Mouse (Mus musculus) megakaryocyte progenitor cell, adult 5-6 weeks (primary cell): Measurements from ENCODE around the gene Mdh2. TPM values are rescaled to one million over a fixed set of nuclear protein-coding genes. Genes with fewer than 3 reads are reported as not detected.

ENCODE experiments used
- ATAC-seq: replicated peaks from 2 replicates; pipeline ENCODE4 v1.8.0; 2016; ENCODE audit warnings: mild to moderate bottlenecking, moderate TSS enrichment, inconsistent platforms; ENCODE audit not compliant: poor library complexity
- total RNA-seq, 2 experiments: library from RNA; stranded (forward) in 1 of 2; stranded (reverse) in 1 of 2; fragments of 157-497, 149-512 nt in 1 of 2; fragments of 200-1000 nt in 1 of 2; gene quantifications; 2 replicates each; pipeline versions ENCODE4 v1.2.3 to v1.2.4; 2015 to 2017

Mdh2 gene
- total RNA-seq (2015): 415 and 419 TPM in 2 replicates
- 185 and 192 TPM in 2 replicates for total RNA-seq (2017)

DNA sequence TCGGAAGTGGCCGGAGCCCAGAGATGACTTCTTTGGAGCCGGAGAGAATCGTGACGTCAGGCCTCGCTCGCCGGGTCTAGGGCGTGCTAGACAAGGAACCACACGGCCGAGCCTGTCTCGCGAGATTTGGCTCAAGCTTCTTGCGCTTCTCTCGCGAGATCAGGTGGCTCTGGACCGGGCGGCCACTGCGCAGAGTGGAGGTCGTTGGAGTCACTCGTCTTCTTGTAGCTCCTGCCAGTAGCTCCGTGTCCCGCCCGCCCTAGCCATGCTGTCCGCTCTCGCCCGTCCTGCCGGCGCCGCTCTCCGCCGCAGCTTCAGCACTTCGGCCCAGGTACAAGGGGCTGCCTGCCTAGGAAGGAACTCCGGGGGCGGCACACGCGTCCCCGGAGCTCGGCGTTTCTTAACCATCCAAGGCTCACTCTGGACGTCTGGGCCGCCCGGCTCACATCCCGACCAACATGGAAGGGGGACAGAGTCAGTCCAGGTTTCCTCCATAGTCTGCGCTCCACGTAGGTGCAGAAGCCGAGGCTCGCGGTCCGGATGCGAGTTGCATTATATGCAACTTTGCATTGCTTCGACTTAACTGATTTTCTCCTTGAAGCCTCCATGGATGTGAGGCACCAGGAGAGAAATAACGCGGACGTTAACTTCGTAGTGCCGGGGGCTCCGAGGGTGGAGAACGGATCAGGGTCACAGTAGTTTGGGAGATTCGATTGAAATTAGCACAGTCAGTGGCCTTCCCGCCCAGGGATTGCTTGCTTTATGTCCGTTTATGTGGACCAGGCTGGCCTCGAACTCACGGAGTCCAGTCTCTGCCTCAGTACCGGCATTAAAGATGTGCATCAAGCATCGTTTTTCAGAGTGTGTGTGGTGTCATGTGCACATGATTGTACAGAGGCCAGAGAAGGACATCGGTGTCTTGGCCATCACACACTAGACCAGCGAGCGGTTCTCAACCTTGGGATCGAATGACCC lies at the start of gene Mdh2:
TSS of gene Mdh2 (plus strand) at position 10 of the 975 bp plus-strand sequence.
- peak; percentile 89 for ATAC-seq

DNA sequence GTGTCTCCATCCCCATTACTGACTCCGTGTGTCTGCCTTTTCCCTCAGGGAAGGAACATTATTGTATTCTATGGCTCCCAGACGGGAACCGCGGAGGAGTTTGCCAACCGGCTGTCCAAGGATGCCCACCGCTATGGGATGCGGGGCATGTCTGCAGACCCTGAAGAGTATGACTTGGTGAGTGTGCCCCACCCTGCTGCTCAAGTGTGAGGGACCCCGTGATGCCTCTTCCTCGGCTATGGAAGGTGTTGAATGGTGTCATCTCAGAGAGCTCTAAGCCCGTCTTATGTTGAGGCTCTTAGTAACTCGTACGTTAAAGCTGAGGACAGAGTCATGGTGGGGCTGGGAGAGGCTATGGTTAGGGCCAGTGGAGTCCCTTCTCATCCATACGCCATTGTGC lies 48.9 kb upstream of the Mdh2 start:
- no peak for ATAC-seq

DNA sequence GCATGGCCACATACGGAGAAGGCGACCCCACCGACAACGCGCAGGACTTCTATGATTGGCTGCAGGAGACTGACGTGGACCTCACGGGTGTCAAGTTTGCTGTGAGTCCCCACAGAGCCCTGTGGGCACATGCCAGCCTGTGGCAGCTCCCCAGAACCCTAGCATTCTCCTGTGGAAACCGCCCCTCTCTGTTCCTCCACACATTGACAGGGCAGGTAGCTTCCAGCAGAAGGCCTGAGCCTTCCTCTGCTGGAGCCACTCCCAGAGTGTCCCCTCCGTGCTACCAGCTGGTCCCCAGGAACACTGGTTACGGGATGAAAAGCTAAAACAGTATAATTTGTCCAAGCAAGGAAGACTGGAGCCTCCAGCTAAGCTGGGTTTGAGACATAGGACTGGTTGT lies 48.0 kb upstream of the Mdh2 start:
- no peak for ATAC-seq

DNA sequence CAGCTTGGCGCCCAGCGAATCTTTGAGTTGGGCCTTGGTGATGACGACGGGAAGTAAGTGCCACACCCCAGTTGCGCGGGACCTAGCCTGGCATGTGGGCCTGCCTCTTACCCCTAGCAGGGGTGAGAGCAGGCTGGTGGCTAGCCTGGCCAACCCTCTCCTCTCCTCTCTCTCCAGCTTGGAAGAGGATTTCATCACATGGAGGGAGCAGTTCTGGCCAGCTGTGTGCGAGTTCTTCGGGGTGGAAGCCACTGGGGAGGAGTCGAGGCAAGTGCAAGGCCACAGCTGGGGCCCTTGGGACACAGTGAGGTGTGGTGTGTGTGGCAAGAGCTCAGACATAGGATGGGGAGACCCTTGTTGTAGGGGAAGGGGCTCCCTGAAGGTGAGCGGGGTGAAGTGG lies 47.4 kb upstream of the Mdh2 start:
- no peak for ATAC-seq

DNA sequence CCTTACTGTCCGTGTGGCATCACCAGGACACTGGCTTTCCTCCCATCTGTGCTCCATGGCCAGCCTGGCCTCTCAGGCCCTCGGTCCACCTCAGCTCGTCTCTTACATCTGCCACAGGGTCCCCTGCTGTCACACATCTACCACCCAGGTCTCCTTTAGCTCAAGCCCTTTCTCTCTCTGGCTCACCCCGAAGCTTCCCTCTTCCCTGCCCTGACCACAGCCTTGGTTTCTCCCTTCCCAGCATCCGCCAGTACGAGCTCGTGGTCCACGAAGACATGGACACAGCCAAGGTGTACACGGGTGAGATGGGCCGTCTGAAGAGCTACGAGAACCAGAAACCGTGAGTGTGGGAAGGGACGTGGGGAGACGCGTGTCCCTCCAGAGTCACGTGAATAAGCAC lies 47.0 kb upstream of the Mdh2 start:
- ATAC-seq: no peak

DNA sequence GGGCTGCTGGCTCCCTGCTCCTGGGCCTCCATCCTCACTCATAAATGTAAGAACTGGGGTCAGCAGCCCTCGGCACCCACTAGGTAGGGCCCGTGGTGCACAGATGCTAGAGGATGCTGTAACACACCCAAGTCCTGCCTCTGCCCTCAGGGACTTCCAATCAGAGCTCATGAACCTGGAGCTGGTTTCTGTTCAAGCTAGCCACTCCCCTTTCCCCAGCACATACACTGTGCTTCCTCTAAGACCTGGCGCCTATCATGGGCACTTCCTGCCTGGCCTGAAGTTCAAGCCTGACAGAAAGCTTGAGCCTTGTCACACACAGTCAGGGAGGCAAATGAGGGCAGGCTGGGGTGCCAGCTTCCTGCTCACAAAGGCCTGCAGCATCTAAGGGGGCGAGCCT lies 45.2 kb upstream of the Mdh2 start:
- no peak for ATAC-seq

DNA sequence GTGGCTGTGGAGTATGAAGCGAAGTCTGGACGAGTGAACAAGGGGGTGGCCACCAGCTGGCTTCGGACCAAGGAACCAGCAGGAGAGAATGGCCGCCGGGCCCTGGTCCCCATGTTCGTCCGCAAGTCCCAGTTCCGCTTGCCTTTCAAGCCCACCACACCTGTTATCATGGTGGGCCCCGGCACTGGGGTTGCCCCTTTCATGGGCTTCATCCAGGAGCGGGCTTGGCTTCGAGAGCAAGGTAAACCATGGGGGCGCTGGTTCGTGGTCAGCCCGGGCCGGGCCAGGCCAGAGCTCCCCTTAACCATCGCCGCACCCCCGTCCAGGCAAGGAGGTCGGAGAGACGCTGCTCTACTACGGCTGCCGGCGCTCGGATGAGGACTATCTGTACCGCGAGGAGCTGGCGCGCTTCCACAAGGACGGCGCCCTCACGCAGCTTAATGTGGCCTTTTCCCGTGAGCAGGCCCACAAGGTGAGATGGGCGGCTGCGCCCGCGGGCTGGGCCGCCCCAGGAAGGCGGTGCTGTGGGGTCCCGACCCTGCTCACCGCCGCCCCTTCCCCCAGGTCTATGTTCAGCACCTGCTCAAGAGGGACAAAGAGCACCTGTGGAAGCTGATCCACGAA lies 44.1 kb upstream of the Mdh2 start:
- ATAC-seq: no peak

DNA sequence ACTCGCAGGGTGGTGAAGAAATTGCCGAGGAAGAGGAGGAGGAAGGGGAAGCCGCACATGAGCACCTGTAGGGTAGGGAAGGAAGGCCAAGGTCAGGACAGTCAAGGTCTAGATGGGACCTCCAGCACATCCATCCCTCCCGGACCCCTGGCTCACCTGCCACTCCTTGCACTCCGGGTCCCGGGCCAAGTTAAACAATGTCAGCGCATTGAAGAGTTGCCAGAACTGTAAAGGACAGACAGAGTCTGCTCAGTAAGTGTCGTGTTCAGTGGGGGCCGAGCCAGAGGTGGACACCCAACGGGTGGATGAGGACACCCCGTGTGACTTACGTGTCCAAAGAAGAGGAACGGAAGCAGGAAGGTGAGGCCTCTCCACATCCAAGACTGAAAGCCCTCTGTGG lies 42.5 kb upstream of the Mdh2 start:
- no peak for ATAC-seq

DNA sequence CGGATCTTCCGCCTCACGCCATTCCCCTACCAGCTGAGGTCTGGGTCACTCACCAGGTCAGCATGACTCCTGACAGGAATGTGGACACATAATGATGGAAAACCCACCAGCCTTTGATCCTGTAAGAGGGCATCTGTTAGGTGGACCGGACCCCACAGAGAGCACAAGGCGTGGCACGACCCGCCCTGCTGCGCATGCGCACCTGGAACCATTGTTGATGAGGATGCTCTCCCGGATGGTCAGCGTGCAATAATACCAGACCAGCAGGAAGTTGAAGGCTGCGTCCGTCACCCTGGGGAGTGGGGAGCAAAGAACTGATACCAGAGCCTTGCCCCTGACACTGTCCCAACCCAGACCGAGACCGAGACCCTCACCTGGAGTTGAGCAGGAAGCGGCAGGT lies 41.7 kb upstream of the Mdh2 start:
- ATAC-seq: no peak

DNA sequence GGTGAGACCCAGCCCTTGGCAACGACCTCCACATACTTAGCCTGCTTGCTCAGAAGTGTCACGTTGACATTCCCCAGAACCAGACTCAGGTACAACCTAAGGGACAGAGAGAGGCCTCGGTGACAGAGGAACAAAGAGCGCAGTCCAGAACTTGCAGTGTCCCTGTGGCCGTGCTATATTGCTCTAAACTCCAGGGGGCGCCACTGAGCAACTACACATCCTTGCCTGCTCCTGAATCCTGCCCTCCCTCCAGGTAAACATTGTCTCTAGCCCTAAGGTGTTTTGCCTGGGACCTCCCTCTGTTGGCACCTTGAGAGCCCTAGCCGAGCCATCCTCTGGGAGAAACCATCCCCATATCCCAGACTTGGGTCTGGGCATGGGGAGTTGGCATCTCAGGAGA lies 41.1 kb upstream of the Mdh2 start:
- ATAC-seq: peak; percentile 51; the same call in 1 of the 2 replicates

DNA sequence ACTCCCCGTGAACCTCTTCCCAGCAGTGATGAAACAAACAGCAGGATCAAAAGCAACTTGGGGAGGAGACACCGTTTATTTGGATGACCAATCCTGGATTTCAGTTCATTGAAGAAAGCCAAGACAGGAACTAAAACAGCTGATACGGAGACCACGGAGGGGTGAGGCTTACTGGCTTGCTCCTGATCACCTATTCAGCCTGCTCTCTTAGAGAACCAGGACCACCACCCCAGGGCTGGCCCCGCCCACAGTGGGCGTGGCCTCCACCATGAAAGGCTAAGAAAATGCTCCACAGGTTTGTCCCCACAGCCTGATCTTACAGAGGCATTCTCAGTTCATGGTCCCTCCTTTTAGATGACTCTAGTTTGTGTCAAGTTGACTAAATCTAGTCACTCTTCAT lies 40.0 kb upstream of the Mdh2 start:
- ATAC-seq: no peak

DNA sequence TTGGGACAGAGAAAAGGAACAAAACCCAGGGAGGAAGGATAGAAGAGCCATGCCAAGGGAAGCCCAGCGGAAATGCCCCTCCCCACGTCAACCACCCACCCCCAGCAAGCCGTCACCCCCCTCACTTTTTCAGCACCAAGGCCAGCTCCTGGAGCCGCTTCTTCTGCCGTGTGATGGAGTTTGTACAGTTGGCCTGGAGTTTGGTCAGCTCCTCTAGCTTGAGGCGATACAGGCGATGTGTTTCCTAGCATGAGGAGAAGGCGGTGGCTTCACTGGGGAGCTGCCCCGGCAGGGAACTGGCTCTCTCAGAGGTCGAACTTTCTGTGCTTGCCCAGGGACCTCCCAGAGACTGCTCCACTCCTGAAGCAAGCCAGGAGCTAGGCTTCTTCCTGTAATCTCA lies 36.1 kb upstream of the Mdh2 start:
- ATAC-seq: no peak

DNA sequence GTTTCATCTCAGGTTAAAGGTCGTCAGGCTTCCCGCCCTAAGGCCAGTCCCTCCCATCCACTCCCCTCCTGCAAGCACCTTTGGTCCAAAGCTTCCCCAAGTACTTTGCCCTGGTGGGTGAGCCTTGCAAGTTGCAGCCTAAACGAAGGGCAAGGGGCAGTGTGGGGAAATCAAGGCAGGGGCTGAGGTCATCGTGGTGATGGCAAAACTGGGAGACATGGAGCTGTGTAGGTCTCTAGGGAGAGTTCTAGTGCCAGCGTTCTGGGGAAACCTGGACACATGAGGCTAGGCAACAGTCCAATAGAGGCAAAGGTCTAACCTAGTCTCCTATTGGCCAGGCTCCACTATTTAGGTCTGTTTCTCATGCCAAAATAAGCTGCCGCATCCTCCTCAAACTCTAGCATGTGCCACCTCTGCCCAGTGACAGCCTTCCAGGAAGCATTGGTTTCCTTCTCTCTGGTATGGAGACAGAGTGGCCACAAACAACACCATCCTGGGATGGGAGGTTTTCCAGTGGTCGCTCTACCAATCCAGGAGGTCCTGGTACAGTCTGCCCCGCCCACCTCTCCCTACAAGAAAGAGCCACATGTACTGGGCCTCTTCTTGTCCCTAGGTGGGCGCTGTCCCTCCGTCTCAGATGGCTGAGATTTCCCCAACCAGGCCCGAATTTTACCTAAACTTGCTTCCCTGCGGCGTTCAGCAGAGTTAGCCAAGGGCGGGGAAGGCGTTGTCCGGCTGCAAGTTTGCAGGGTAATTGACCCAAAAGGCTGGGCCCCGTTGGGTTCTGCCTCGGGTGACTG lies 35.1 kb upstream of the Mdh2 start:
- ATAC-seq: 0 out of 2 replicates have a peak, but pooled peaks have one; percentile 3

DNA sequence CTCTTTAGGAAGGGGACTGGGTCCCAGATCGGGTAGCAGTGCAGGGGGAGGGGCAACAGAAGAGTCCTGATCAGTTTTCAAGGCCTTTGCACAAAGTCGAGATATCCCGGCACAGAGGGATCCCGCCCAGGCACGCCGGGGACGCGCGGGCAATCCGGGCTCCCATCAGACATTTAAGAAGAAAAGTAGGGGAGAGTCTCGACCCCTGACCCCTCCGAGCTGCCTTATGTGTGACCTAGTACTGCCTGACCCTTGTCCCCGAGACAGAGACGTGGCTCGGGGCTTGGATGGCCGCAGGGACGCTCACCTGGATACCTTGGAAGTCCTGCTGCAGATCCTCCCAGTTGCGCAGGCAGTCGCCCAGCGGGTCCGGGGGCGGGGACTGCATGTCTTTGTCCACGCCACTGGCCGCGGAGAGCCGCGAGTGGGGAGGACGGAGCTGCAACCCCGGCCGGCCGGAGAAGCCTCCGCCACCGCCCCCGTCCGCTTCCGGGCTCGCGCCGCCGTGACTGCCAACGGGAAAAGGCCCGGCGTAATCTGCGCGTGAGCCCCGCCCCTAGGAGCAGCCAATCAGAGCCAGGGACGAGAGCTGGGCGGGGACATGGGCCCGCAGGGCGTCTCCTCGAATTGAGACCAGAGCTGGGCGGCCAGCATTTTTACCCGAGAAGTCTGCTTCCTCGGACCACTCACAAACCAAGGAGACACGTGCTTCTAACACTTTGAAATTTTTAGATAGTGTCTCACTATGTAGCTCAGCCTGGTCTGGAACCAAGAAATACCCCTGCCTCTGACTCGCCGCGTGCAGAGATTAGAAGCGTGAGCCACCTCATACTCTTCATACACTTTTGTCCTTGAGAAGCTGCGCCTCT lies 34.3 kb upstream of the Mdh2 start, which contains the start of gene Tmem120a:
TSS of gene Tmem120a (minus strand) at position 708 of the 869 bp plus-strand sequence.
- peak; percentile 99 for ATAC-seq

DNA sequence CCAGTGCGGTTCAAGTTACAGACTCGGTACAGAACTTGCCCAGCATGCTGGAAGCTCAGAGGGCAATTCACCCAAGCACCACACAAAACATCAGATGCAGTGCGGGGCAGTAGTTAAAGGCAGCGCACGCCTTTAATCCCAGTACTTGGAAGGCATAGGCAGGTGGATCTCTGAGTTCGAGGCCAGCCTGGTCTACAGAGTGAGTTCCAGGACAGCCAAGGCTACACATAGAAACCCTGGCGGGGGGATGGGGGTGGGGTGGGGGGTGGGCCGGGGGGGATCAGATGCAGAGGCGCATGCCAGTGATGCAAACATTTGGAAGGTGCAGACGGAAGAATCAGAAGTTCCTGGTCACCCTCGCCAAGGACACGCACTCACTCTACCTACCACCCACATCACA lies 33.5 kb upstream of the Mdh2 start:
- peak; percentile 10 for ATAC-seq

DNA sequence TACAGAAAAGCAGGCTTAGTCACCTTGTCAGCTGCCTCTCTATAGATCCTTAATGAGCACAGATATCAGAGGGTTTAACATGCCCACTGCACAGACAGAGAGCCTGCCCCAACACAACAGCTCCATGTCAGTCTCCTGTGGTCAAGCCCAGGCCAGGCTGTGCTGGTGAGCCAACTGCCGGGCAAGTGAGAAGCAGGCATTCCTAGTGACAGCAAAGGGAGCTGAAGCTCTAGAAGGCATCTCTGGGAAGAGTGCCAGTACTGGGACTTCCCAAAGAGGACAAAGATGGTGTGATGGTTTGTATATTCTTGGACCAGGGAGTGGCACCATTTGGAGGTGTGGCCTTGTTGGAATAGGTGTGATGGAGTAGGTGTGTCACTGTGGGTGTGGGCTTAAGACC lies 27.2 kb upstream of the Mdh2 start:
- ATAC-seq: no peak

DNA sequence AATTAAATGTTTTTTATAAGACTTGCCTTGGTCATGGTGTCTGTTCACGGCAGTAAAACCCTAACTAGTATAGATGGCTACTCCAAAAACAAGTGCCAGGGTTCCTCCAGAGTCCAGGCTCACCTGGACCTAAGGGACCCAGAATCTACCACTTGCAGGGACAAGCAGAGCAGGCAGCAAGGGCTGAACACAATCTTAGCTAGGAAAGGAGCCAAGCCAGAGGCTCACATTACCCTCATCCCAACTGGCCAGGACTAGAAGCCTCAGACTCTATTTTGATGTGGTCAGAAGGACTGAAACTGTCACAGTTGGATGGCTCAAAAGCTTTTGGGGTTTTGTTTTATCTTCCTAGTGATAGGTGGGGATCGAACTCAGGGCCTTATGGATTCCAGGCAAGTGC lies 26.7 kb upstream of the Mdh2 start:
- no peak for ATAC-seq

DNA sequence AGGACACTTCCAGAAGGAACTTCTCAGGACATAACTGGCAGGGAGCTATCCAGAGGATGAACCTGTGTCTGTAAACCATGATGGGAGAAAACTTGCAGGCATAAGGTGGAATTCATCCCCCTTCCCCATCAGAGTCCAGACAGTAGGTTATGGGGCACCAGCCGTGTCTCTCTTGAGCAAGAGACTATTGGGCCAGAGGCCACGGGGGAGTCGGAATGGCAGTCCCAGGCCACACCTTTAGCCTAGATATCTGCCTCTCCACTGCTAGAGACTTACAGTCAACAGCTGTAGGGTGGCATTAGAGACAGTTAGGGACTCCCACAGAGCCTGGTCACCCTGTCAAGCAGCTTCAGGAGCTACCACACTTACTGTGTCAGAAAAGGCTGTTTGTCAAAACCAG lies 16.4 kb upstream of the Mdh2 start:
- ATAC-seq: no peak

DNA sequence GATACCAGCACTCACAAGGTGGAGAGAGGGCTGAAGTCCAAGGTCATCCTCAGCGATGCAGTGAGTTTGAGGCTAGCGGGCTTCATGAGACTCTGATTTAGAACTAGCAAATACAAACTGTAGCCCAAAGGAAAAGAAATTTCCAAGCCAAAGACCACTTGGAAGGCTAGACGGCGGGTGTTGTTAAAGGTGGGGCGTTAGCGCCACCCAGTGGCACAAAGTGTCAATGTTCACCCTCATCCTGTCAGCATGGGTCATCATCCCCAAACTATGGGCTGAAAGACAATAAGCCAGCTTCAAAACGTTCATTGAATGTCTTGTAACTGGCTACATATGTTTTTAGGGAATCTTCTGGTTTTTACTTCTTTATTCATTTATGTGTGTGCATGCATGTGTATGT lies 14.8 kb upstream of the Mdh2 start:
- peak; percentile 95 for ATAC-seq

DNA sequence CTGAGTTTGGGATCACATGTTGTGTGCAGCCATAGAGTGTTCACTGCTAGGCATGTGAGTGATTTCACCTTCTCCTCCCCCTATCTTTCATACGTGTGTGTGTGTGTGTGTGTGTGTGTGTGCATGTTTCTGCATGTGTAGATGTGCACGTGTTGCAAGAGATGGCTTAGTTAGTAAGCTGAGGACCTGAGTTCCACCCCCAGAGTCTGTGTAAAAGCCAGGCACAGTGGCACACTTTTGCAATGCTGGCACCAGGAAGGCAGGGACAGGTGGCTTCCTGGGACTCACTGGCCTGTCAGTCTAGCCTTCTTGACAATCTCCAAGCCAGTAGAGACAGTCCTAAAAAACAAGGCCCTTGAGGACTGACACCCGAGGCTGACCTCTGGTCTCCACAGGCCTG lies 13.3 kb upstream of the Mdh2 start:
- no peak for ATAC-seq
